Mouse (Mus musculus) frontal cortex, adult 2 months (tissue): ENCODE measurements around the gene Miga2. TPM values are rescaled to one million over a fixed set of nuclear protein-coding genes. Genes with fewer than 3 reads are reported as not detected.
A peak's percentile ranks its signal among the peaks of the same experiment; 100 is the strongest.

Source experiments
- DNase-seq, 2 experiments: peaks; one replicate each; pipeline ENCODE4 v3.0.0; 2022; ENCODE audit warnings: low spot score in 1 of 2; ENCODE audit errors: extremely low spot score in 1 of 2
- polyA plus RNA-seq: library from polyadenylated mRNA; depleted of rRNA; stranded (reverse); fragments of >200 nt; gene quantifications from 2 replicates; pipeline ENCODE4 v1.2.3, GENCODE M21; 2012

Gene Miga2
- polyA plus RNA-seq, 1 experiment, result 86.8 TPM

DNA sequence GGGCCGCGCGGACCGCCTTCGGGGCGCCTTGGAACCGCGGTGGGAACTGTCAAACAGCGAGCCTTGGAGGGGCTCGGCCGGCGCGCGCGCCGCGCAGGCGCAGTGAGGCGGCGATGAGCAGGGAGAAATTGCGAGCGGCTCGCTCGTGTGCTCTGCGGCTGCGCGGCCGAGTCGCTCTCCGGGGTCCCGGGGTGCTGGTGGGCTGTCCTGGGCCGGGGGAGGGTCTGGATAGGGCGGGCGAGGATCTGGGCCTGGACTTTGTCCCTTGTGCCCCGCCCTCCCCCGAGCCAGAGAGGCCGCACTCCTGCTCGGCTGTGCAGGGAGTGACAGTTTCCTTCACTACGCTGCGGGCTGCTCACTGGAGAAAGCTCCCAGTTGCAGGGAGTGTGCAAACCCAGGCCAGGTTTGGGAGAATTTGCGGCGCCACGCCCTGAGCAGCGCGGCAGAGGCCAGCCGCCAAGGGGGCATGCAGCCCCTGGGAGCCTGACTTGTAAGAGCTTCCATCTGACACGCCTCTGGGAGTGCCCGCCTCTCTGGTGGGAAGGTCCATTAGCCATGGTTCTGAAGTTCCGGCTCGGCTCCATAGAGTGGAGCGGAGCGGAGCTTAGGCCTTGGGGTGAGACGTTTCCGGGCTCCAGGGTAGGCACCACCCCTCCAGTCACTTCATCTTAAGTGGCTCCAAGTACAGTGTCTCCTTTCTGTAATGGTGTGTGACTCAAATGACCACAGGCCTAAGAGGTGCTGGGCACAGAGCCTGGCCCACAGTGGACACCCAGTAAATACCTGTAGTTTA is 28.7 kb downstream of the Miga2 start:
- peak in 1 of 2 experiments; percentile 52 for DNase-seq

DNA sequence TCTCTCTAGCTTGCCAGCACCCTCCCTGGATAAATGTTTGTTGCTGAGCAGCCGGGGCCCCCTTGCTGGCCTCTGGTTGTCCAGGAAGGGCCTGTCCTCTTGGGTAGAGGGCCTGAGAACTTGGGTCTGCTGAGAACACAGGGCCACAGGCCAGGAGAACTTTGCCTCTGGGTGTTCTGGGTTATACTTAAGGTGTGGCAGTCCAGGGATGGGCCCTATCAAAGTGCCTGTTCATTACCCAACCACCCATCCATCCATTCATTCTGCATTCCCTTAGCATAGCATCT is 29.3 kb downstream of the Miga2 start:
- DNase-seq, result no peak

DNA sequence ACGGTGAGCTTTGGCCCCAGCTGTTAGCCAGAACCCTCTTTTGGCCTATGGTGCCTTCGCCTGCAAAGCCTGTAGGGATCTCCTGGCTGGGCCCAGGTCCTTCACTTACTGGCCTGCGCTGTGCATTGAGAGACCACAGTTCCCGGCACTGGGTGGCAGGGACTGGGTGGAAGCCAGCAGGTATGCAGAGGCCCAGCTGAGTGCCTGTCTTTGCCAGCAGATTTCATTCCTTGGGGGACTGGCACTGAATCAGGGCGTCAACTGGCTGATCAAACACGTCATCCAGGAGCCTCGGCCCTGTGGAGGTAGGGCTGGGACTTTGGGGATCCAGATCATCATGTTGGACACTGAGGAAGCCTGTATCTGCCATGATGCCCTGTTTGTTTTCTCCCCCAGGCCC is 31.7 kb downstream of the Miga2 start:
- DNase-seq, result no peak

DNA sequence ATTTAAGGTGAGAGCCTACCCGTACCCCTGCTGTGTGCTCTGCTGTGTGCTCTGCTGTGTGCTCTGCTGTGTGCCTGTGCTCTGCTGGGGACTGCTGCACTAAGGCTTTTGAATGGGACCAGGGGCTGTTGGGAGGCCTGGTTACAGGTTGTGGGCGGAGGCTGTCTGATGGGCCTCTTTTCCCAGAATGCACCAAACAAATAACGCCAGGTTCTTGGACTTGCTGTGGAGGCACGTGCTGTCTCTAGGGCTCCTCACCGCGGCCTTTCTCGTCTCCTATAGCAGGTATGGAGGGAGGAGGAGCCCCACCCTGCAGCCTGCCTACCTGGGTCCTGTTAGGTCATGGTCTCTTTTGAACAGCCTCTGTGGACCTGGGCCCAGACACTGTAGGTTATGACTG is 32.2 kb downstream of the Miga2 start:
- DNase-seq, result no peak

DNA sequence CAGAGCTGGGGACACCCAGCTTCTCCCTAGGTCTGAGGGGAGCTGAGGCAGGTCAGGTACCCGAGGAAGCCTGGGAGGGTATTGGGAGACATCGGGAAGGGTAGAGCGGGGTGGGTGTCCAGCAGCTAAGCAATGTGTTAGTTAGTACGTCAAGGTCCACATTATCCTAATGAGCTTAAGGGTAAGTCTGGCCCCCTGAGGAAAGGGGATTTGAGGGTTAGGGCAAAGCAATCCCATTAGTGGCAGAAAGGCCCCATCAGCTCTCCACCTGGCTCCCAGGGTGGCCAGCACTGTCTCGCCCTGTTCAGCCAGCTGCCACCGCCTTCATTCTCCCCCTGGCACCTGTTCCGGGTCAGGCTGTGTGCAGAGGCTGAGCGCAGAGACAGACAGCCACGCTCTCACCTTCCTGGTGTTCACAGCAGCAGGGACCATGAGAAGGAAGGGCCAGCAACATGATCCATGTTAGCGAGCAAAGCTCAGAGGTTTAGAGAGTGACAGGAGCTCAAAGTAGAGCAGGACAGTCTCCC is 34.0 kb downstream of the Miga2 start:
- DNase-seq, result no peak

DNA sequence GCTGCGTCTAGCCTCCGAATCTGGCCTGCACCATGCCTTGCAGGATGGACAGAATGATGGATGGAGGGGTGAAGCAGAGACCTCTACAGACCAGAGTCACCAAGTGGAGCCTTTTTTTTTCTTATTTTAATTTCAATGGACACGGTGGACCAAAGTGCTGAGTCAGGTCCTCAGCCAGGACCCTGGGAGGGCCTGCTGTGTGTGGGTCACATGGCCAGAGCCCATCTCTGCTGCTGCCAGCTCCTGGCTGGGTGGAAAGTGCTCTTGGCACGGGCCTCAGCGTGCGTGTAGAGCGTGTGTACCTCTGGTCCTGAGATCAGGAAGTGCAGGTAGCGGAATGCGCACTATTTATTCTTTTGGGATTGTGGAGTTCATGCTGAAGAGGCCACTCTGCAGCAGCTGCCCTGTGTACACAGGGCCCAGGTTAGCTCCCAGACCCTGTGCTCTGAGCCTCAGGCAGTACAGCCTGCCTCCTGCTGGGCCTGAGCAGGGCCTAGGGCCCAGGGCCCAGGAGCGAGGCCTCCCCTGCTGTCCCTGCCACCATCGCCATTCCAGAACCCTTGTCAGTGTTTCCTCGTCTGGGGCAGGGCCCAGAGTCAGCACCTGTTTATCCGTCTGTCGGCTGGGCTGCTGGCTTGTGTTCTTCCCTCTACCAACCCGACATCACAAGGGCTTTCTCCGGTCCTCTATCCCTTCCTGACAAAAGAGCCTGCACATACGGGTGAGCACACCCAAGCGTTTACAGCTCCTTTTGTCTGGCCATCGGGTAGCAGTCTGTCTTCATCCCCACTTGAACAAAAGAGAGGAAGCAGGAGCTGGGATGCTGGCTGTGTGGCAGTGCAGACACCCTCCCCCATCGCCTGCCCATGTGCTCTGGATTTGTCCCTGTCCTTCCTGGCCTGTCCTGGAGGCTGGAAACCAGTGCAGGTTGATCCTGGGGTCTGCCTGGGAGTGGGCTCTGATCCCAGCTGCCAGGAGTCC is 35.4 kb downstream of the Miga2 start:
- no peak for DNase-seq

DNA sequence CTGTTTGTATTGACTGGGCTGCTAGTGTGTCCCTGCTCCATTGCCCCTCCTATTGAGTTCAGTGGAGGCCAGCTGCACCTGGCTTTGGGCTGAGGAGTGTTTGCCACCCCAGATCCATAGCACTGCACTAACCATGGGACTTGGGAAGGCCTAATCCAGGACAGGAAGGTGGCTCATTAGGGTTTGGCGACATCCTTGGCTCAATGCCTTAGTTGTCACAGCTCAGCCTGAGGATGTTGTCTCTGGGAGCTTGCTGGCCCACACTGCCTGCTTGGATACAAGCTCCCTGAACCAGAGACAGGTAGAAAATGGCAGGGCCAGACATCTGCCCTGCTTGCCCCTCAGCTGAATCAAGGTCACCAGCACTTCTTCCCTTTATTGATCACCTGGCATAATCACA is 37.5 kb downstream of the Miga2 start:
- DNase-seq, result no peak

DNA sequence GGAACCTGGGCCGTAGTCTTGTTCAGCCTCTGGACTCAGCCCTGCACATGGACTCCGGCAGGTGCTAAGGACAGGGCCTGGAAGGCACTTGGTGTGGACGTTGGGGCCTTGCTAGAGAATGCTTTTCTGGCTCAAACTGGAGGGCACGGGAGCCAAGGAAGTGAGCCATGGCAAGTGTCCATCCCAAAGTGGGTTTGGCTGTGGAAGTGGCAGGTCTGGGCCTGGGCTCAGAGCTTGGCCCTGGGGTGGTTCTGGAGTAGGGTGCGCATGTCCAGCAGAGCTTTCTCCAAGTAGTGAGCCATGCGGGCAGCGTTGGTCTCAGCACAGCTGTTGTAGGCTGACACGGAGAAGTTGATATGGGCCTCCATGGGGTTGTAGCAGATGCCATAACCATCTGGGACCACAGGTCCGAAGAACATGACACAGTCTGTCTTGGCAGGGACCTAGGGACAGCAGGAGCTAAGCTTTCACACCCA is 38.4 kb downstream of the Miga2 start:
- DNase-seq, result no peak

DNA sequence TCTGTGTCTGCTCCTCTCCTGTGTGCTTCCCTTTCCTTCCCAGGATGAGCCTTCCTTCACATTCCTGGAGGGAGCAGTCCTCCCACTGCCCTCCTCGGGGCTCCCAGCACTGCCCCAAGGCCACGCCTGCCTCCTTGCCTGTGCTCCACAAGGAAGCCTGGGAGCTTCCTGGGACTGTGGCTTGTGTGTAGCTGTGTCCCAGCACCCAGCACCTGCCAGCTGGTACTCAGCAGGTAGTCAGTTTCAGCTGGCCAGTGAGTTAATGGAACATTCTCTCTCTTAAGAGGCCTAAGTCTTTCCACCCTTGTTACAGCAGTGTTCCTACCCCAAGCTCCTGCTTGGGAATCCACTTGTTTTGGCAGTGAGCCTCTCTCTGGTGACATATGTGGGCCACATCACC is 38.8 kb downstream of the Miga2 start:
- no peak for DNase-seq

DNA sequence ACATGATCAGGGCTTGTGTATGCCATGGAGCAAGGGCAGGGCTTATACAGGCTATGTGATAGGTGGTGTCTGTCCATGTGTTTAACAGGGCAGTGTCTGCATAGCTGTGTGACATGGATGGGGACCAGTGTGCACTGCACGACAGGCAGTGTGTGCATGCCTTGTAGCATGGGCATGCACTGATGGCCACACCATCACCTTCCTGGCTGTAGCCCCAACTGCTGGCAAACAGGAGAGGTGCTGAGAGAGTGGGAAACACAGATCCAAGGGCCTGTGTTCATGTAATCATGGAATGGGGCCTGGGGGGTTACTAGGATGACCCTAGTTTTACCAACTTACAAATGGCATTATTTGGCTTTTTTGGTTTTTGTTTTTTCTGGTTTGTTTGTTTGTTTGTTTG is 39.8 kb downstream of the Miga2 start:
- DNase-seq, result no peak

DNA sequence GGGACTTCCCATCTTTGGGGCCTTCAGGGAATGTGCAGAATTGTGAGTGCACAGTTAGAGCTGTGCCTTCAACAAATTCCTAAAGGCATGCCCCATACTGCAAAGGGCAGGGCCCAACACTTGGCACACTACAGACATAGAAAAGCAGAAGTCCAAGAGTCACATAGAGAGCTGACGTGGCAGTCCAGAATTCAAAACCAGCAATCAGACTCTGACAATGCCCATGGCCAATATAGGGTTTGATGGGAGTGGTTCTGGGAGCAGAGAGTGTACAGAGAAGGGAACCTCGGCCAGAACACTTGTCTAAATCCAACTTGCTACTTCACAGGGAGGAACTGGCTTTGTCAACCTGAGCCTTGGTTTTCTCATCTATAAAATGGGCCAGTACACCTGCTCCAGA is 43.2 kb downstream of the Miga2 start:
- DNase-seq, result no peak

DNA sequence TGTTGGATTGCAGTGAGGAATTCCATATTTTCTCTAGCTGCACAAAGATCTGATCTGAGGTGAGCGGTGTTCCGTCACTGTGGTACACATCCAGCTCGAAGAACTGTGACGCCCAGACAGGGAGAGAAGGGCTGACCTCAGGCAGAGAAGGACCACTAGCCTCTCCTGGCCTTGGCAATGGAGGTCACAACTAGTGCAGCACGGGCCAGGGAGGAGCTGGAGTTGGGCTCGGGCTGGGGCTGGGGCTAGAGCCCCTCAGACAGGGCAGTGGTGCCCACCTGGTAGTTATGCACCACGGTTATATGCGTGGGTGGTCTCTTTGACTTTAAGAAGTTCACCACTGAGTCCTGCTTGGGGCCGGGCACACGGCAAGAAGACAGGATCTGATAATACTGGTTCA is 43.7 kb downstream of the Miga2 start:
- DNase-seq, result no peak

DNA sequence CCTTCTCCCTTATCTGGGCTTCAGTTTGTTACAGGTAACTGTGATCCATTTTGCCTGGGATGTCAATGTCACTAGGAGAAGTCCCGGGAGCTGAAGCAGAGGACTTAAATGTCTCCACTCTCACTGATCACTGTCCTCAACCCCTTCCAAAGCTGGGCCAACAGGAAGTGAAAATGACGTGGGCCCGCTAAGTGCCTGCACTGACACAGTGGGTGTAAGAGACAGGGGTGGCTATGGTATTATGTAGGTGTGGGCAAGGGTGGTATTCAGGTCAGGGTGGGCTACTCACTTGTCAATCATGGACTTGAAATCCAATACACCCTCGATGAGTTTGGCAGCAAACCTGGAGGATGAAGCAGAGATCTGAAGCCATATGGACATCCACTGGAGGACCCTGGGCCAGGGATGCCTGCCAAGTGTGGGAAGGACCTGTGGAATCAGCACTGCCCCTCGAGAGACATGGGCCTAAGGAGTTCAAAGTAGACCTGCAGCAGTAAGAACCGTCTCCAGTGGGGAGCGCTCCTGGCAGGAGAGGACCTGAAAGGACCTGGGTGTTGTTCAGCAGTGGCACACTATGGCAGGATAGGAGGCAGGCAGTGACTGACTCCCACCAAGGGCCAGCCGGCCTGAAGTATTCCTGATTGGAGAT is 44.5 kb downstream of the Miga2 start:
- DNase-seq, result no peak

DNA sequence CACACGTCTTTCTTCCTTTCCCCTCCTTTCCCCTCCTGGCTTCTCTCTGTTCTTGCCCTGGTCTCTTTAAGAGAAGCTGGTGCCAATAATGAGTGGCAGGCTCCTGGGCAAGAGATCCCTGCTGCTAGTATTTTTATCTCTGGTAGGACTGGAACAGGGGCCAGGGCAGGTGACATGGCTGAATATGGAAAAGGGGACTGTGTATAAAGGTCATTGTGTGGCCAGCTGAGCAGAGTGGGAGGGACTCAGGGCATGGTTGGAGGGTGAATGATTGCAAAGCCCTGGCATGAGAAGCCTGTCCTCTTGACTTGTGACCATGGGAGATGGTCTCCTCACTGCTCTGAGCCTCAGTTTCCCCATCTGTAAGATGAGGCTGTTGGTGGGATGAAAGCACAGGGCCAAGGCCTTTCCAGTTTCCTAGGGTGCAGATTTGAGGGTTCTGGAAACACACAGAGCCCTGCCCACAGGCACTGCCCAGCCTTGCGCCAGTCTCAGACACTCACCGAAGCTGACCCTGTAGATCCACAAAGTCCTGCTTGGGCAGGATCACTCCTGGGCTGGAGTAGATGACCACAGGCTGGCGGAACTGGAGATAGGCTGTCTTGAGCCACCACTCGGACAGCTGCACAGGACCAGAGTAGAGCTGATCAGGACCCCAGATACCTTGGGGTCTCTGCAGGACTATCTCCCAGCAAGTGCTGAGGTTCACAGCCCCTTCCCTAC is 45.6 kb downstream of the Miga2 start:
- no peak for DNase-seq

DNA sequence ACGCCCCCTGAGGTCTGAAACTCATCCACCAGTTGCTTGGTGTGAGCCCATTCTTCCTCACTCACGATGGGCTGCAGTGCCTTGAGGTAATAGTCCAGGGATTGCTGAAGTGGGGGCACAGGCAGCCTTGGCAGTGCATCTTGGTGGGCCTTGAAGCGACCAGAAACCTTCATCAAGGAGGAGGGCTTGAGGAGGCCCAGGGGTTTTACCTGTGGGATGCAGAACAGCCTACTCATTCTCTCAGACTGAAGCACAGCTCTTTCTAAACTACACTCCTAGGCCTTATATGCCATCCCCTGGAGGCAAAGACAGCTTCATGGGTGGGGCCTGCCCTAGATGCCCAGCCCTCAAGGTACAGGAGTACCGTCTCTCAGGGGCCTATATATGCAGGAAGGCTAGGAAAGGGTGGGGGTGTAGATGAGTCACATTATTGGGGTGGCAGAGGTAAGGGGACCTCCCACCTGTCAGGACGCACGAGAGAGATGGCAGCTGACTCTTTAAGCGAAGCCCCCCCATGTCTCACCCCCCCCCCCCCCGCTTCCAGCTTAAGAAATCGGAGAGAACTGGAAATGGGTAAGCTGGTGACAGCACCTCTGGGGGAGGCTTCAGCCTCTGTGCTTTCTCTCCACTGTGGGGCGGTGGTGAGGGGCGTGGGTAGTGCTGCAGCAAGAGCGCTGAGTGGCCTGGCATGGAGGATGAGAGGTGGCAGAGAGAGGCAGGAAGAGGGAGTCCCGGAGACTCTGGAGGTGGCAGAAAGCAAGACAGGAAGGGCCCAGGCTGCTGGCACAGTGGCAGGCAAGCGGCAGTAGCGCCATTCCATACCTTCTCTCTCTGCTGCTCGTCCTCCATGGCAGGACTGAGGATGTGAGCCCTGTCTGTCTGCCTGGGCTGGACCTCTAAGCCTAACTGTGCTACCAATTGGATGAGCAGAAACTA is 49.3 kb downstream of the Miga2 start:
- DNase-seq, result peak; percentile 65 to 87

DNA sequence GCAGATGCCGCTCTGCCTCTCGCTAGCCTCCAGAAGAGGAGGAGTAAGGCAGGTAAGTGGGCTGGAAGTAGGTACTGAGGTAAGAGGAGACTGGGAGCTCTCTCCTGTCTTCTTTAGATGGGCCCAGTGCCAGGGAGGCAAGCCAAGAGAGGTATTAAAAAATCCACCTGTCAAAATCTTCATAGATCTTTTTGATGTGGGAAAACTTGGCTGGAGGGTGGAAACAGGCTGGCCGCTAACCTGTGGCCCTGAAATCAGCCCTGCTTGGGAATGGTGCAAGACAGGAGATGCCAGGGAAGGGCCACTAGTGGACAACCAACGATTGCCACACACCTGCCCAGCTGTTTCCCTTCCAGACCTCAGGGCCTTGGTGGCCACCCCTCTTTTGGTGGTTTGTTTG is 50.1 kb downstream of the Miga2 start:
- DNase-seq, result no peak

DNA sequence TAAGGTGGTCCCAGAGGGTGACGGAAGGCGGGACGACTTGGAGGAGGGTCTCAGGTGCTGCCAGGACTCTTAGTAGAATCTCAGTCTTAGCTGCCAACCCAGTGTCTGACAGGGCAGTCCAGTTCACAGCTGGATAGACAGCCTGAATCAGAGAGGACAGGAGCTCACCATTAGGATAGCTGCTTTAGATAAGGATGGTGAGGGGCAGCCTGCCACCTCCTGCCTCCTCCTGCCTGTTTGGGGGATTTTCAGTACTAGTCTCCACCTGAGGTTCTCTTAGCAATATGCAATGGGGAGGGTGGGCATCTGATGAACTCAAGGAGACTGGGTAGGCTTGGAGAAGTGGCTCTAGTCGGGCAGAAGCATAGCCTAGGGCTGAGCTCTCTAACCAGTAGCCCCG is 50.6 kb downstream of the Miga2 start:
- no peak for DNase-seq

DNA sequence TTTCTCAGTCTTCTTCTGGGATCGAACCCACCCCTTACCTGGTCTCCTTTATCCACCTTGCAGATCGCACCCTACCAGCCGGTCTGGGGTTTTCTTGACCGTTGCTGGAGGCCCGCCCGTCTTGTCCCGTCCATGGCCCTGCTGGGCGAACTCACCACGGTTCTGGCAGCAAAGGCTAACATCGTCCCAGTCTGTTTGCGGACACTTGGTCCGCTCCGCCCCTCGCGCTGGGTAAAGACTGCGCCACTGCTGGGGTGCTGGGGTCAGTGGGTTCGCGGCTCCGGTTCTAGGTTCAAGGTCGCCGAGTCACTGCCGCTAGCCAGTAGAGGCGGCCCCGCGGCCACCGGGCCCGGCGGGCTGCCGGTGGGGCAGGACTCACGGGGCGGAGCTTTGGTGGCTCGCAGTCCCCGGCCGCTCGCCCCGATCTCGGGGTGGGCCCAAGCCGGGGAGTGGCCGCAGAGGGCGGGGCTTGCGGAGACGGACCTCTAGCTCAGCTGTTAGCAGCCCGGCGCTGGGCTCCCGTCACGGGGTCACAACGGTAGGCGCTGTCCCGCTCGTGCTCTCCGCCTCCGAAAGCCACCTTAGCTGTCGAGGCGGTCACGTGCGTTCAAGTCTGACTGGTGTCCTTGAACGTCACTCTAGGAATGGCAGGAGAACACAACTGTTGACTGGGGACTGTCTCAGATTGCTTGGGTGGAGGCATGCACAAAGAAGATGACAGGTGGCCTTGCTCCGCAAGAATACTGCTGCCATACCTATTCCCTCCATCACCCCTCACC is 51.3 kb downstream of the Miga2 start, which contains the start of gene Crat:
Crat (minus strand) TSS at position 657 of the 779 bp plus-strand sequence.
- DNase-seq, result peak; percentile 91
